Mouse (Mus musculus): ENCODE results near the gene Fxr2.

DNA sequence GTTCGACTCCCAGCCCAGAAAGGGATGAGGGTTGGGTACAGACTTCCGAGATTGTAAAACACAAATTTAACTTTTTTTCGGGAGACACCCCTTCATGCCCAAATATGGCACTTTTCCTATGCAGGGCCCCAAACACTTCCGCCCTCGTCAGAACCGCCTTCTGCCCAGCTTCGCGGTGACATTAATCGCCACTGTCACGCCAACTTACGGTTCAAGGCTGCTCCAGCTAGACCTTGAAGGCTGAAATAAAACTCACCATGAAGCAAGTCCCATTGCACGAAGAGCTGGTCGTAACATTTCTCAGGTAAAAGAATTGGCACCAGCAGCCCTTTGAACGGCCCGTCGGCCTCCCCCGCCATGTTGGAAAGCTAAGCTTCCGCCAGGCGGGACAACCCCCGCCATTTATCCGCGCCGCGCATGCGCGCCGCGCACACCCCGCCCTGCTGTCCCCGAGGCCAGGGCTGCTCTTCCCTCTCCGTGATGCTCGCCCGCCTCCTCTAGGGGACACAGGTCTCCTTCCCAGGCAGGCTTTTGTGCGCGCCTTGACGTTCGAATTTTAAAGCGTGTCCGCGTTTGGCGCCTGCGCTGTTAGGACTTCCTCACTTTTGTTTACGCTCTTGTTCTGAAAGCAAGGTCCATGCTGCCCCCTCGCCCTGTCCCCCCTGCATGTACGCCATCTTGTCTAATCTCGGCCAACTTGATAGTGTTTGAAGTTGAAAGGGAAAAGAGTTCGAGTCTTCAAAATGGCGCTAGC, 29.6 kb downstream of the Fxr2 start, which contains the start of gene Mpdu1:
- TF ChIP-seq POLR2A (IDR thresholded peaks at IDR 0.05; ENCODE audit: low read depth, low read length), result peak; percentile 95
- no peak for TF ChIP-seq CTCF (IDR thresholded peaks at IDR 0.05; ENCODE audit: extremely low read depth, insufficient read length, insufficient replicate concordance, low read depth, low read length)

Measured in small intestine, adult 2 months (tissue).